In the genomic region with DNA sequence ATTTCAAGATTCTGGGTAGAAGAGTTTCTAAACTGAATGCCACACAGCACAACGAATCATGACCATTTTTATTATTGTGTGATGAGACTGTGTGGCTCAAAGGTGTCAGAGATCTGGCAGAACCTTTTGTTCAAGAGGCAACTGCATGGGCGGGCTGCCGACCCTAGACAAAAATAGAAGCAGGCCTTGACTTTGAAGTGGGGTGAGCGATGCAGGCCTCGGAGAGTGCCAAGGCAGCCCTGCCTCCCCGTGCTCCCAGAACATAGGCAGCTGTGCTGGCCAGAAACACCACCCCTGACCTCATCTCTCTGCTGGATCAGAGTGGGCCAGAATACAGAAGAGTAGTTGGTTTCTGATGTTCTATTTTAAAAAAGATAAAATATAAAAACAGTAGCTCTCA, we compare ENCODE assay signal across 8 mouse cellular contexts. TPM values are rescaled to one million over a fixed set of nuclear protein-coding genes. Genes with fewer than 3 reads are reported as not detected.
DNase-seq lines count a peak whose midpoint lies in the region; ATAC-seq lines count a peak whose summit lies in the region.

No protein-coding gene starts in this region.

- H3K4me1 ChIP-seq in forebrain, embryonic 15.5 days: peaks cover 8% of the 10 kb centered on the region
- H3K4me1 ChIP-seq in forebrain, embryonic 11.5 days (replicated peaks; ENCODE audit: control insufficient read depth, insufficient read depth, low read length): no peaks in the 10 kb centered on the region

- WGBS in forebrain, embryonic 15.5 days: 52% methylated on average over 6 of the region's 6 CpGs
- 63% methylated on average over 6 of the region's 6 CpGs for WGBS in forebrain, embryonic 11.5 days

- no peaks in the 10 kb centered on the region for H3K27me3 ChIP-seq in forebrain, embryonic 15.5 days
- no peaks in the 10 kb centered on the region for H3K27me3 ChIP-seq in forebrain, embryonic 11.5 days (ENCODE audit: control insufficient read depth, insufficient read depth, low read length)

- H3K4me2 ChIP-seq in forebrain, embryonic 15.5 days (replicated peaks): no peak overlapping the region
- no peak overlapping the region for H3K4me2 ChIP-seq in forebrain, embryonic 11.5 days (ENCODE audit: low read depth, low read length, severe bottlenecking)

- H3K9me3 ChIP-seq in forebrain, embryonic 15.5 days: no peaks in the 10 kb centered on the region
- H3K9me3 ChIP-seq in forebrain, embryonic 11.5 days (ENCODE audit: control insufficient read depth, low read length): no peaks in the 10 kb centered on the region

- ATAC-seq in forebrain, embryonic 15.5 days (replicated peaks): peak; percentile 44; the same call in 1 of the 2 replicates
- no peak for ATAC-seq in forebrain, embryonic 11.5 days (replicated peaks; ENCODE audit: low FRiP score)

- no peak for DNase-seq in forebrain, embryonic 11.5 days (ENCODE audit: low spot score)
- DNase-seq in thymus, postnatal 25 days: peak; percentile 24
- DNase-seq in thymus, adult 18-20 months: no peak
- peak; percentile 33 to 36 for DNase-seq in kidney, postnatal 36 days
- peak; percentile 13 to 30 for DNase-seq in thymus, postnatal 36 days
- no peak for DNase-seq in spleen, postnatal 4 days (ENCODE audit: low spot score in 2 of 2)
- no peak for DNase-seq in B cell, adult 2 months

- H3K36me3 ChIP-seq in forebrain, embryonic 15.5 days: no peaks in the 10 kb centered on the region
- no peaks in the 10 kb centered on the region for H3K36me3 ChIP-seq in forebrain, embryonic 11.5 days (ENCODE audit: control insufficient read depth, insufficient read depth, low read length)

- H3K27ac ChIP-seq in forebrain, embryonic 15.5 days (replicated peaks): peak overlapping the region; percentile 60; the same call in 1 of the 2 replicates
- no peak overlapping the region for H3K27ac ChIP-seq in forebrain, embryonic 11.5 days (ENCODE audit: low read depth, low read length)

- H3K4me3 ChIP-seq in forebrain, embryonic 15.5 days: no peak overlapping the region
- H3K4me3 ChIP-seq in forebrain, embryonic 11.5 days (ENCODE audit: low read depth, low read length): no peak overlapping the region

- H3K9ac ChIP-seq in forebrain, embryonic 15.5 days (replicated peaks): no peak overlapping the region
- no peak overlapping the region for H3K9ac ChIP-seq in forebrain, embryonic 11.5 days (ENCODE audit: low read length)

RNA-seq across cellular contexts. Expression of gene Myoz2, which starts 57.6 kb away (rescaled TPM):
- not detected in 2 replicates for polyA plus RNA-seq in forebrain, embryonic 15.5 days (2015; fragmentation: Nextera tagmentation; extraction: Ambion mirVana)
- not detected in 2 replicates for polyA plus RNA-seq in forebrain, embryonic 11.5 days (2014; fragmentation: Nextera tagmentation; extraction: Ambion mirVana)

Comparison
In these comparisons a context has a peak if more than half of its experiments do, and no peak if none do; other contexts are left out.
1. DNase-seq: peak in thymus, postnatal 25 days (single experiment), kidney, postnatal 36 days (2 of 2) and thymus, postnatal 36 days (2 of 2); none in forebrain, embryonic 11.5 days (single experiment), thymus, adult 18-20 months (0 of 2), spleen, postnatal 4 days (0 of 2) and B cell, adult 2 months (0 of 2).